Mouse (Mus musculus) left cerebral cortex, adult 9 months (tissue): ENCODE results near the gene Apoh.
A peak's percentile ranks its signal among the peaks of the same experiment; 100 is the strongest.

Experiments
- DNase-seq, 2 experiments: peaks; one replicate each; pipeline ENCODE4 v3.0.0; 2022; ENCODE audit warnings: low spot score in 2 of 2

Gene Apoh

GRCm38 (mm10) chr11:108333006-108333405 lies 10.1 kb upstream of the Apoh start:
- DNase-seq, result no peak

DNA sequence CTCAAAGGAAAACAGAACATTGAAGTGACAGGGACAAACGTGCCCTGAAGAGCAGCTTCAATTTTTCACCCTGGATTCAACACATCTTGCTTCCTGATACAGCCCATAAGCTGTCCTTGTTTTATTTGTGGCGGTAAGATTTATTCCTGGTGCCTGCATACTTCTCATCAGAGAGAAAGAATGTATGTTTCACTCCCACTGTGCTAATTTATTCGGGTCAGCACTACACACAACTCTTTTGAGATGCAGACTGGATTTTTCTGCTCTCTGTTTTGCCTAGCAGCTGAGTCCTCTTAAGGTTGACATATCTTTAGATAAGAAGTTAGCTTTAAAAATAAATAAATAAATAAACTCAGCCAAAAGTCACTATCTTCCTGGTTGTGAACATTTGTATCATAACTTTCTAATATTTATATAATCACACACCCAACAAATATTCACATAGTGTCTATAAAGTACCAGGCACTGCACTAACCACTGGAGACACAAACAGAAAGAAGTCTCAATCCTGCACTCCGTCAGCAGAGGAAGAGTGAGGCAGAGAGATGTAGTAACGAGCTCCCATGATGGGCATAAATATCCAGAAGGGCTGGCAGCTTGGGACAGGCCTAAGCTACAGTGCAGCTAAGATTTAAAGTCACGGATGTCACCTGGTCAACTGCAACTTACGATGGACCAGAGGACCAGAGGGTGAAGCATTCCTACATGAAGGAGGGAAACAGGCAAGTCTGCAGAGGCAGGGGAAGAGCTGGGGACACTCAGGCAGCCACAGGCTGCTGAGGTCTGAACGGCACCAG lies 9.4 kb upstream of the Apoh start:
- DNase-seq, result no peak

- no peak for DNase-seq
These were observed 8.5 kb upstream of the Apoh start for GRCm38 (mm10) chr11:108334658-108335057.

GRCm38 (mm10) chr11:108335536-108335935 lies 7.6 kb upstream of the Apoh start:
- no peak for DNase-seq

- no peak for DNase-seq
These were observed 6.7 kb upstream of the Apoh start for GRCm38 (mm10) chr11:108336445-108336844.

DNA sequence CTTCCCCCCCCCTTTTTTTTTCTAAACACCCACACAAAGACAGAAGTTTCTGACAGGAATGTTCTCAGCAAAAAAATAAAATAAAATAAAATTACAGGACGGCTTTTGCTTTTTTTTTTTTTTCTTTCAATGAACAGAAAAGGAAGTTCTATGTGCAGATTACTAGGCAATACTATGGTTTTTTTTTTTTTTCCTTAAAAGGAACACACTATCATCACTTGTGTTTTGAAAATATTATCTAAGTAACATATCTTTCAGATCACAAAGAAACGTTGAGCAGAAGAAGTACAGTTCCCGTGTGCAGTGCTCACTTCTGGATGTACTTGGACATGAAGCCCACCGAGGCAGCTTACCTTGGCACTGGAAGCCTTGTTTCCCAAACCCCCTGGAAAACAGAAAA lies 2.9 kb upstream of the Apoh start:
- DNase-seq, result no peak

- no peak for DNase-seq
These were observed 1.4 kb upstream of the Apoh start for GRCm38 (mm10) chr11:108341783-108342182.

GRCm38 (mm10) chr11:108343789-108344462 lies 772 bp downstream of the Apoh start, which contains the start of gene Prkca:
Gene Prkca (minus strand): TSS chr11:108343928.
- peak; percentile 76 to 94 for DNase-seq

GRCm38 (mm10) chr11:108344759-108345158 lies 1.6 kb downstream of the Apoh start:
- DNase-seq, result no peak

DNA sequence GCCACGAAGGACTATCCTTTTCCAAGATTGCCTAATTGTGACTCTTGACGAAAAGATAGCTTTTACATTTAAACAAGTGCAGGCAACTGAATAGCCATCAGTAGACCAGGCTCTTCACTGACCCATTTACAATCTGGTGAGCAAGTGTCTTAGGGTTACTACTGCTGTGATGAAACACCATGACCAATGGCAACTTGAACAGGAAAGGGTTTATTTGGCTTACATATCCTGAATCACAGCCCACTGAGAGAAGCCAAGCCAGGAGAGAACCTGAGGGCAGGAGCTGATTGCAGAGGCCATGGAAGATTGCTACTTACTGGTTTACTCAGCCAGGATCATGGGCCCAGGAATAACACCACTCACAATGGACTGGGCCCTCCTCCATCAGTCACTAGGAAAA lies 2.2 kb downstream of the Apoh start:
- no peak for DNase-seq

GRCm38 (mm10) chr11:108350799-108351198 lies 7.6 kb downstream of the Apoh start:
- no peak for DNase-seq

DNA sequence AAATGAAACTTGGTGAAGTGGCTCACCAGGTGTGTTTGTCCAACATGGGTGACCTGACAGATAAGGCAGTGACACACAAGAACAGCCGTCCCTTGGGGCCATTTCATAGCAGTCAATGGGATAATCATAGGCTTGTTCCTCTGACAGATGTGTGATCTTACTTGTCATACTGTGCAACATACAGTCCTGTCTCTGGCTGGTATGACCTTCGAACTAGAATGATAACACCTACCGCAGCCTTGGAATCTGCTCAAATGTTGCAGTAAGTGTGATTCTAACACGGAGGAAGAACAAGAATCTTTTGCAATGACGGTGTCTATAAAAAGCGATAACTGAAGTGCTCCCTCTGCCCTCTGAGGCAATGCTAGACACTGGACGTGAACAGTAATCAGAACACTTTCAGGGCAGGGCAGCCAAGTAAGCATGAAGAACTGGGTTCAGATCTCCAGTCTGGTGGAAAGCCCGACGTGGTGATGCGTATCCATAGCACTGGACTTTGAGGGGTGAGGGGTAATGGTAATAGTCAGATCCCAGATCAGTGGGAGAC lies 9.8 kb downstream of the Apoh start:
- no peak for DNase-seq

GRCm38 (mm10) chr11:108356020-108356419 lies 12.9 kb downstream of the Apoh start:
- DNase-seq, result no peak

DNA sequence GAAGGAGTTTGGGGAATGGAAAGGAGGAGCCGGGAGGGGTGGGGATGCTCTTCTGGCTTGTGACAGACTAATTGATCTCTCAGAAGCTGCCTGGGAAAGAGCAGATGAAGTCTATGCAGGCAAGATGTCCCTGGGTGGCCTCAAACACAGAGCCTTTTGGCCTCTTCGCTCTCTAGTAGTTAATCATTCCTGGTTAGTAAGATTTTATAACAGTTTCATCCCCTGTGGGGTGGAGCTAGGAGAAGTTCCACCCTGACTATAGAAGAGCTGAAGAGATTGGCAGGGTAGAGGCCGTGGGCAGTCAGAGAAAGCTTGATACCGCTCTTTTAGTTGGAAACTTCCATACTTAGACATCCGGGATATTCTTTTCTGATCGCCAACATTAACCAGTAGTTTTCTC lies 15.8 kb downstream of the Apoh start:
- DNase-seq, result no peak

DNA sequence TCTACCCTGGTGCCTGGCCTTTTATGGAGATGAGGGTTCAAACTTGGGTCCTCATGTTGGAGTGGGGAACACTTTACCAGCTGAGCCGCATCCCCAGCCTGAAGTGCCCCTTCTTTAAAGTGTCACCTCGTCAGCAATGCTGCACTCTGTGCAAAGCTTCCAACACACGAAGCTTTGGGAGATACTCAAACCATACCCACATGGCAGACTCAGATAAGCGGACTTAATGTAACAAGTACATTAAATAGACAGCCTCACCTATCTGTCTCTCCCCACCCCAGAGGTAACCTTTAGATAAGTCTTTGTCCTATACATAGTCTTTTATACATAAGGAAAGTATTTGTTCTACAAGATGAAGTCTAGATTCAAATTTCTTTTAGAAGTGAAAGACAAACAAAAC lies 17.8 kb downstream of the Apoh start:
- DNase-seq, result no peak

DNA sequence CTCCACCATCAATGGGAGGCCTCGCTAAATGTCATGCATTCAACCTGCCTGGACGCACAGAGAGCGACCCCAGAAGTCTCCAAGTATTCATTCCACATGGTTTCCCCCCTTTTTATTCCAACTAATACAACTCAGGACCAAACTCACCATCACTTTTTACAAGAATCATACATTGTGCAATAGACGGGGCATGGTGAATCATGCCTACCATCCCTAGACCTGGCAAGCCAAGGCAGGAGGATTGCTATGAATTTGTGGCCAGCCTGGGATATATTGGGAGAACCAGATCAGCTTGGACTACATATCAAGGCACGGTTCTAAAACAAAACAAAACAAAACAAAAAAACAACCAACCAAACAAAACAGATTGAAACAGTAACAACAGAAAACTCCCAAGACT lies 19.8 kb downstream of the Apoh start:
- no peak for DNase-seq

- no peak for DNase-seq
These were observed 20.8 kb downstream of the Apoh start for GRCm38 (mm10) chr11:108363991-108364390.

- no peak for DNase-seq
These were observed 21.9 kb downstream of the Apoh start for GRCm38 (mm10) chr11:108364945-108365589.

DNA sequence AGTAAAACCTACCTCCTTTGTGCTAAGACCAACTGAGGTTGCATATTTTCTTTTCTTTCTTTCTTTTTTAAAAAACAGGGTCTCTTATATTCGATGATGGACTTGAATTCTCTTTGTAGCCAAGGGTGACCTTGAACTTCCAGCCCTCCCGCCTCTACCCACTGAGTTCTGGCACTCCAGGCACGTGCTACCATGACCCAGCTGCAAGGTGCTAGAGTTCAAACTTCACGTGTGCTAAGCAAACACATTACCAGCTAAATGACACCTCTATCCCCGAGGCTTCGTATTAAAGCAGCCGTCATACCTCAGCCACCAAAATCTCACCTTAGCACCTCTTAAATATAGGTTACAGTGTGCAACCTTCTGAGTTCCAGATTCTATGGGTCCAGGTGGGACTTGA lies 22.4 kb downstream of the Apoh start:
- no peak for DNase-seq

DNA sequence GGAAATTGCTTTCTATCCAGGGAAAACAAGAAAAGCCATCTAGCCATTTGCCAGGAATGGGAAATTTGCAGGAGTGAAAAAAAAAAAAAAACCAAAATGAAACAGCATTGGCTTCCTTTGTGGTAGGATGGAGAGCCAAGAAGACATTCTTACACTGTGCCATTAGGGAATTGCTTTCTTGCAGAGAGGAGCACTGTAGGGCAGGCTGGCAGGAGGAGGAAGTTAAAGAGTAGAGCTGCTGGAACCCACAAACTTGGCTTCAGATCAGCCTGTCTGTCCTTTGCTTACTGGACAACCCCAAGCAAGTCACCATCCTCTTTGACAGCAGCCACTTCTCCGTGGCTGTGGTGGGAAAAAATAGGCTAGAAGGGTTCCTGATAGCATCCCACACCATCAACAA lies 23.9 kb downstream of the Apoh start:
- DNase-seq, result no peak

DNA sequence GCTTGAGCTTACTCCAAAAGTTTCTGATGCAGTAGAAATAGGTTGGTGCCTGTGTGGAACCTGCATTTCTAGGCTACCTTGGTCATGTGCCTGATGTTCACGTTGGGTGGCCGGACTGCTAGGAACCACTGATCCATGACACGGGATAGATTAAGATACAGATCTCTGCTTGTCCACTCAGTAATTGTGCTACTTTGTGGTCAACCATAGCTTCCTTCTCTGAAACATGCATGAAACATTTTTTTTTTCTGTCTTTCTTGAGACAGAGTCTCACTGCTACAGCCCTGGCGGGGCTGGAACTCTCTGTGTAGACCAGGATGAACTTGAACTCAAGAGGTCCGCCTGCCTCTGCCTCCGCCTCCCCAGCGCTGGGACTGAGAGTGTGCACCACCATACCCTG lies 33.7 kb downstream of the Apoh start:
- no peak for DNase-seq

- DNase-seq, result peak; percentile 52 to 90
These were observed 34.7 kb downstream of the Apoh start for GRCm38 (mm10) chr11:108377680-108378362.
